Mouse (Mus musculus) embryonic facial prominence, embryonic 14.5 days (tissue): Measurements from ENCODE around the gene Mrpl54. TPM values are rescaled to one million over a fixed set of nuclear protein-coding genes. Genes with fewer than 3 reads are reported as not detected.
A peak's percentile ranks its signal among the peaks of the same experiment; 100 is the strongest.
"Not testable (repeated sequence)": the region's sequence is repeated elsewhere in the genome, so short reads cannot be mapped to it uniquely, and the experiment has no call there.

Experiments used
- ATAC-seq: fragments of 200-750 bp; cut with Nextera tagmentation; 2 replicates; pipeline ENCODE4 v1.8.0; 2017; ENCODE audit warnings: low read depth, moderate number of reproducible peaks, moderate TSS enrichment
- DNase-seq: peaks from one replicate; pipeline ENCODE4 v3.0.0-alpha.2; 2015; ENCODE audit warnings: low spot score
- H3K27ac ChIP-seq: fragments of 300-500 bp; sonication (generic); replicated peaks from 2 replicates; pipeline ENCODE4 v1.5.1; 2014; ENCODE audit warnings: low read depth, mild to moderate bottlenecking, low read length, moderate library complexity
- H3K27me3 ChIP-seq: fragments of 300-500 bp; sonication (generic); replicated peaks from 2 replicates; pipeline ENCODE4 v1.6.1; 2014; ENCODE audit warnings: low read length; ENCODE audit not compliant: control insufficient read depth, insufficient read depth
- H3K36me3 ChIP-seq: fragments of 300-500 bp; sonication (generic); 2 replicates; pipeline ENCODE4 v1.6.1; 2014; ENCODE audit warnings: low read length, mixed read lengths; ENCODE audit not compliant: control insufficient read depth, insufficient read depth
- H3K4me1 ChIP-seq: fragments of 300-500 bp; sonication (generic); 2 replicates; pipeline ENCODE4 v1.6.1; 2014; ENCODE audit warnings: antibody characterized with exemption, low read length; ENCODE audit not compliant: control insufficient read depth, insufficient read depth
- H3K4me2 ChIP-seq: fragments of 300-500 bp; sonication (generic); 2 replicates; pipeline ENCODE4 v1.6.1; 2014; ENCODE audit warnings: low read depth, mild to moderate bottlenecking, low read length, moderate library complexity, mixed read lengths
- H3K4me3 ChIP-seq: fragments of 300-500 bp; sonication (generic); 2 replicates; pipeline ENCODE4 v1.5.1; 2014; ENCODE audit warnings: low read depth, mild to moderate bottlenecking, low read length
- H3K9ac ChIP-seq: fragments of 300-500 bp; sonication (generic); 2 replicates; pipeline ENCODE4 v1.6.1; 2014; ENCODE audit warnings: low read depth, mild to moderate bottlenecking, low read length, moderate library complexity, mixed read lengths
- H3K9me3 ChIP-seq: fragments of 300-500 bp; sonication (generic); 2 replicates; pipeline ENCODE4 v1.6.1; 2016; ENCODE audit warnings: low read length; ENCODE audit not compliant: control insufficient read depth
- WGBS: fragments of 180-500 bp; shearing (Covaris S2); extraction: QIAGEN DNeasy Blood & Tissue Kit; methylation state at CpG from one replicate; pipeline ENCODE4 v1.1.7; 2014; 5-methylcytosine and 5-hydroxymethylcytosine counted together
- microRNA-seq: library from miRNA; unstranded; fragments of <30 nt; microRNA quantifications from one replicate; pipeline ENCODE4, GENCODE M21; 2016; ENCODE audit warnings: borderline number of aligned reads
- polyA plus RNA-seq: library from polyadenylated mRNA; unstranded; fragments of >200 nt; fragmentation: Nextera tagmentation; extraction: Ambion mirVana; gene quantifications from 2 replicates; pipeline ENCODE4 v1.2.1, GENCODE M21; 2014

Gene Mrpl54
- polyA plus RNA-seq, 1 experiment from 2014 or later: 196 TPM

- not testable (repeated sequence) for H3K36me3 ChIP-seq, H3K4me3 ChIP-seq, H3K4me1 ChIP-seq, DNase-seq, H3K9me3 ChIP-seq, H3K27ac ChIP-seq, H3K27me3 ChIP-seq, H3K9ac ChIP-seq, ATAC-seq, H3K4me2 ChIP-seq
- 27% methylated on average over 1 of the region's 1 CpGs for WGBS
Measured at GRCm38 (mm10) chr10:81217267-81217666, 49.5 kb downstream of the Mrpl54 start.

GRCm38 (mm10) chr10:81216810-81217209 lies 49.9 kb downstream of the Mrpl54 start:
- DNase-seq (no peak), ATAC-seq (no peak)
- WGBS: 87% methylated on average over 5 of the region's 6 CpGs
- no peak overlapping the region for H3K27ac ChIP-seq
- H3K4me2 ChIP-seq: no peak overlapping the region
- no peaks in the 10 kb centered on the region for H3K4me1 ChIP-seq
- no peak overlapping the region for H3K9ac ChIP-seq
- no peaks in the 10 kb centered on the region for H3K36me3 ChIP-seq
- no peaks in the 10 kb centered on the region for H3K27me3 ChIP-seq
- H3K9me3 ChIP-seq: no peaks in the 10 kb centered on the region
- H3K4me3 ChIP-seq: no peak overlapping the region

DNA sequence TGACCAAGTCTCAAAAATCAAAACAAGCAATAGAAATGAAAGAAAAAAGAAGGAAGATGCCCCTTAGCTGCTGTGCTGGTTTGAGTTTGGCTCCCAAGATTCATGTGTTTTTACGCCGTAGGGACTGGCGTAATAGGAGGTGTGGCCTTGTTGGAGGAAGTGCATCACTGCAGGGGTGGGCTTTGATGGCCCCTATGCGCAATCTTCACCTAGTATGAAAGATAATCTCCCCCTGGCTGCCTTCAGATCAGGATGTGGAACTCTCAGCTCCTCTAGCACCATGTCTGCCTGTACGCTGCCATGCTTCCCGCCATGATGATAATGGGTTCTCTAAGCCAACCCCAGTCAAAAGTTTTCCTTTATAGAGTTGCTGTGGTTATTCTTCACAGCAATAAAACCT lies 50.5 kb downstream of the Mrpl54 start:
- no peaks in the 10 kb centered on the region for H3K4me1 ChIP-seq
- no peaks in the 10 kb centered on the region for H3K9me3 ChIP-seq
- H3K4me2 ChIP-seq: no peak overlapping the region
- H3K27me3 ChIP-seq: no peaks in the 10 kb centered on the region
- no peak overlapping the region for H3K4me3 ChIP-seq
- no peak overlapping the region for H3K9ac ChIP-seq
- no peaks in the 10 kb centered on the region for H3K36me3 ChIP-seq
- ATAC-seq (no peak), DNase-seq (no peak)
- WGBS: 92% methylated on average over 6 of the region's 6 CpGs
- no peak overlapping the region for H3K27ac ChIP-seq

Small RNAs within 50 kb of the gene (microRNA-seq; reads per million reads assigned to microRNA genes)
- 6.6 reads per million, percentile 25 among the genes with 10 or more reads in this experiment for gene Mir3057

Other genes with a start within 250 kb of the Mrpl54 start
- 0.95 and 1.1 TPM in 2 replicates for gene Diras1, start 241.3 kb downstream of the Mrpl54 start, polyA plus RNA-seq
- gene Slc39a3, start 229.5 kb downstream of the Mrpl54 start, polyA plus RNA-seq: 11.9 and 15.4 TPM in 2 replicates
- gene Sgta, start 206.8 kb downstream of the Mrpl54 start, polyA plus RNA-seq: 163 and 179 TPM in 2 replicates
- gene Thop1, start 196.9 kb downstream of the Mrpl54 start, polyA plus RNA-seq: 61.7 and 62.9 TPM in 2 replicates
- 0.60 and 0.68 TPM in 2 replicates for gene Creb3l3, start 168.1 kb downstream of the Mrpl54 start, polyA plus RNA-seq
- 166 and 178 TPM in 2 replicates for gene Map2k2, start 161.0 kb downstream of the Mrpl54 start, polyA plus RNA-seq
- gene Zbtb7a, start 131.7 kb downstream of the Mrpl54 start, polyA plus RNA-seq: 24.1 and 25.9 TPM in 2 replicates
- 33.2 and 35.6 TPM in 2 replicates for gene Pias4, start 99.0 kb downstream of the Mrpl54 start, polyA plus RNA-seq
- gene Eef2, start 90.3 kb downstream of the Mrpl54 start, polyA plus RNA-seq: 549 and 578 TPM in 2 replicates
- 53.4 and 58.3 TPM in 2 replicates for gene Dapk3, start 83.9 kb downstream of the Mrpl54 start, polyA plus RNA-seq
- not detected in 2 replicates for gene 4930442H23Rik, start 83.1 kb downstream of the Mrpl54 start, polyA plus RNA-seq
- gene Nmrk2, start 64.9 kb downstream of the Mrpl54 start, polyA plus RNA-seq: 1.2 and 1.7 TPM in 2 replicates
- gene Atcay, start 36.1 kb downstream of the Mrpl54 start, polyA plus RNA-seq: 2.3 and 2.4 TPM in 2 replicates
- 6.5 and 9.7 TPM in 2 replicates for gene Zfr2, start 33.8 kb downstream of the Mrpl54 start, polyA plus RNA-seq
- 4.9 and 5.4 TPM in 2 replicates for gene Matk, start 14.0 kb downstream of the Mrpl54 start, polyA plus RNA-seq
- gene Apba3, start within 50 bp of the Mrpl54 start, polyA plus RNA-seq: 56.0 and 61.4 TPM in 2 replicates
- 8.1 and 9.9 TPM in 2 replicates for gene Tjp3, start 24.6 kb upstream of the Mrpl54 start, polyA plus RNA-seq
- 48.4 and 56.3 TPM in 2 replicates for gene Pip5k1c, start 26.0 kb upstream of the Mrpl54 start, polyA plus RNA-seq
- 27.0 and 27.5 TPM in 2 replicates for gene Cactin, start 54.2 kb upstream of the Mrpl54 start, polyA plus RNA-seq
- 6.7 and 8.7 TPM in 2 replicates for gene Tbxa2r, start 61.8 kb upstream of the Mrpl54 start, polyA plus RNA-seq
- 0.04 and 0.14 TPM in 2 replicates for gene Gipc3, start 76.3 kb upstream of the Mrpl54 start, polyA plus RNA-seq
- 66.8 and 78.7 TPM in 2 replicates for gene Hmg20b, start 83.5 kb upstream of the Mrpl54 start, polyA plus RNA-seq
- 6.8 and 9.8 TPM in 2 replicates for gene Mfsd12, start 90.6 kb upstream of the Mrpl54 start, polyA plus RNA-seq
- 0.31 and 0.71 TPM in 2 replicates for gene 4930404N11Rik, start 98.9 kb upstream of the Mrpl54 start, polyA plus RNA-seq
- gene Fzr1, start 111.6 kb upstream of the Mrpl54 start, polyA plus RNA-seq: 69.5 and 90.1 TPM in 2 replicates
- gene Dohh, start 117.5 kb upstream of the Mrpl54 start, polyA plus RNA-seq: 61.4 and 67.1 TPM in 2 replicates
- gene Gm48551, start 117.5 kb upstream of the Mrpl54 start, polyA plus RNA-seq: 2.4 and 2.6 TPM in 2 replicates
- 0.77 and 0.88 TPM in 2 replicates for gene Gm48552, start 122.1 kb upstream of the Mrpl54 start, polyA plus RNA-seq
- gene Smim24, start 126.1 kb upstream of the Mrpl54 start, polyA plus RNA-seq: 3.9 and 4.1 TPM in 2 replicates
- 100.0 and 103 TPM in 2 replicates for gene Nfic, start 188.7 kb upstream of the Mrpl54 start, polyA plus RNA-seq
- gene Celf5, start 215.8 kb upstream of the Mrpl54 start, polyA plus RNA-seq: 1.4 and 1.9 TPM in 2 replicates
- 64.7 and 82.4 TPM in 2 replicates for gene Ncln, start 229.5 kb upstream of the Mrpl54 start, polyA plus RNA-seq
- gene S1pr4, start 233.2 kb upstream of the Mrpl54 start, polyA plus RNA-seq: 0.65 and 0.73 TPM in 2 replicates